ENCODE assay signal across 29 mouse cellular contexts in the genomic region with DNA sequence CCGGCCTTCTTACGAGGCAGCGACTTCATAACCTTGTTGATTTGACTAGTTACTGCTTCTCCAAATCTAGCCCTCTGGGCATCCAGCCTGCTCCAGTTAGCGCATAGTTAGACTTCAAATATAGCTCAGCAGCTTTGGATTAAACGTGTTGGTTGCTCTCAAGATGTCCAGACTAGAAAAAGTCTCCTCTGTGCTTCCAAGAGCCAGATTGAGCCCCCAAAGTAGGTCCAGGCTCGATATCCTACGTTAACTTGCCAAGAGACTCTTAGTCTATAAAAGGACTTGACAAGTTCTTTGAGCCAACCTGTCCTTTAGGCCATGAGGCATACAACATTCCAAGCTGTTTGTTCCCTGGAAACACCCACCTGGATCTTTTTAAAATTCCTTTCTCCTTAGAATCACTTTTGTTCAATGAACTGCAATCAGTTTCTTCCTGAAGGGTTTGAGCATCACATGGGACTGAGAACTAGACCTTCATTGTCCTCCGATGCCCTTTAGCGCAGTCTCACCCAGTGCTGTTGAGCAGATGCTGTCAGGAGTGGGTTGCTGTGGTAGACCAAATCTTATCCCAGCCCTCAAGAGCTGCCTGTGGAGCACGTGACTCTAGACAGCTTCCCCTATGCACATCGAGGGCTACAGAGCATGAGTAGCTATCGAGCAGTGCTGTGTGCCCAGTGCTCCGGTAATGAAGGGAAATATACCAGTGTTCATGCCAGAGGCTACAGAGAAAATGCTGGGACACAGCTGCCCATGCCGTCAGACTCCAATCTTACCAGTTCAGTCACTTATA.
DNase-seq lines count a peak whose midpoint lies in the region; ATAC-seq lines count a peak whose summit lies in the region.
"Had no signal": no experiment of that assay in that cellular context is flagged by ENCODE, and none has a peak within 500 bp of the region (broad histone marks: within the 10 kb centered on the region; RNA-seq: fewer than 3 reads in every experiment).

No protein-coding gene starts in this region.

- H3K9me3 ChIP-seq in midbrain, embryonic 10.5 days (replicated peaks), result no peaks in the 10 kb centered on the region
- H3K9me3 ChIP-seq: heart, embryonic 12.5 days; hindbrain, embryonic 13.5 days; limb, embryonic 13.5 days; lung, embryonic 15.5 days; midbrain, embryonic 12.5 days; neural tube, embryonic 12.5 days had no signal

- H3K4me1 ChIP-seq in midbrain, embryonic 10.5 days, result no peaks in the 10 kb centered on the region
- H3K4me1 ChIP-seq: heart, embryonic 12.5 days; hindbrain, embryonic 13.5 days; lung, embryonic 15.5 days; midbrain, embryonic 12.5 days; neural tube, embryonic 12.5 days had no signal

- H3K27me3 ChIP-seq in midbrain, embryonic 10.5 days (ENCODE audit: low read depth, poor library complexity, severe bottlenecking), result no peaks in the 10 kb centered on the region
- H3K27me3 ChIP-seq: hindbrain, embryonic 13.5 days; limb, embryonic 13.5 days; lung, embryonic 15.5 days; midbrain, embryonic 12.5 days; neural tube, embryonic 12.5 days had no signal

- H3K4me3 ChIP-seq in midbrain, embryonic 10.5 days, result no peak overlapping the region
- H3K4me3 ChIP-seq: erythroblast, embryonic 14.5 days; heart, embryonic 12.5 days; hindbrain, embryonic 13.5 days; limb, embryonic 13.5 days; lung, embryonic 15.5 days; midbrain, embryonic 12.5 days; myocyte; neural tube, embryonic 12.5 days had no signal

- peak; percentile 77 for ATAC-seq in frontal cortex, adult (ENCODE audit: low TSS enrichment)
- ATAC-seq: intestine, postnatal 0 days had no signal

- no peak overlapping the region for H3K27ac ChIP-seq in midbrain, embryonic 10.5 days (replicated peaks)
- H3K27ac ChIP-seq: hindbrain, embryonic 13.5 days; limb, embryonic 13.5 days; lung, embryonic 15.5 days; midbrain, embryonic 12.5 days; neural tube, embryonic 12.5 days; stomach, postnatal 0 days had no signal

- WGBS in midbrain, embryonic 10.5 days, result 91% methylated on average over 14 of the region's 14 CpGs

- DNase-seq in frontal cortex, postnatal 25 days (ENCODE audit: low spot score in 2 of 2), result no peak
- DNase-seq in brain, adult 2 months (ENCODE audit: low read depth, low spot score), result peak; percentile 75
- peak; percentile 31 to 48 for DNase-seq in left cerebral cortex, adult 18-20 months (ENCODE audit: low spot score in 2 of 2)
- DNase-seq in right cerebral cortex, postnatal 4 days, result peak; percentile 30
- DNase-seq in adrenal gland, postnatal 36 days, result no peak
- DNase-seq in midbrain, embryonic 10.5 days (ENCODE audit: low spot score), result no peak
- DNase-seq: adrenal gland, postnatal 14 days; cerebellum, adult 18-20 months; cerebellum, postnatal 10 days; gastrocnemius, postnatal 14 days; heart, adult 18-20 months; heart, postnatal 4 days; kidney, adult 9 months; kidney, postnatal 14 days; layer of hippocampus, adult 9-11 months; thymus, adult 2 months; thymus, postnatal 4 days had no signal

- no peaks in the 10 kb centered on the region for H3K36me3 ChIP-seq in midbrain, embryonic 10.5 days
- H3K36me3 ChIP-seq: G1E; heart, embryonic 12.5 days; hindbrain, embryonic 13.5 days; limb, embryonic 13.5 days; lung, embryonic 15.5 days; midbrain, embryonic 12.5 days; neural tube, embryonic 12.5 days had no signal

Comparison
In these comparisons a context has a peak if more than half of its experiments do, and no peak if none do; other contexts are left out.
1. DNase-seq: peak in brain, adult 2 months (single experiment), left cerebral cortex, adult 18-20 months (2 of 2) and right cerebral cortex, postnatal 4 days (single experiment); none in frontal cortex, postnatal 25 days (0 of 2), adrenal gland, postnatal 36 days (0 of 2) and midbrain, embryonic 10.5 days (single experiment).